Mouse (Mus musculus) urinary bladder, postnatal 14 days (tissue): ENCODE data around the gene Nck2.

Experiments used
- DNase-seq: peaks from one replicate; pipeline ENCODE4 v3.0.0; 2021; ENCODE audit warnings: low spot score

Gene Nck2

DNA sequence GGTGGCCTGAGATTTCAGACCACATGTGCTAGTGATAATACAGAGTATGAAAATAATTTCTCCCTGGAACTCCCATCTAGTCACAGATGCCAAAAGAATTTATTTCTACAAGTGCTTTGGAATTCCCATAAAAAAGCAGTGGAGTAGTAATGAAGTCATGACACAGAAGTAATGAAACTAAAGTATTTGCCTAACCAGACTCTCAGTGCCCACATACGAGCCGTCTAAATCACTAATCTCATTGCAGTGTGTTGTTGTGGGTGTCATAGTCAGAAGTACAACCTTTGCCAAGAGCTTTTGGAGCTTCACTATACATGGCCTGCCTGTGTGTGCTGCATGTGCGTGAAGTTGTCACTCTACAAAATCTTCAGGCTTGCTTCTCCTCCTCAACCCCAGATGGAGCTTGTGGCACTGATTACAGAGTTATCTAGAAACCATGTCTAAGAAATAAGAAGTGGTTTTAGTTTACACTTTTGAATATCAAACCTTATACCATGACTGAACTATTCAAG is 130.5 kb downstream of the Nck2 start:
- DNase-seq, result no peak

DNA sequence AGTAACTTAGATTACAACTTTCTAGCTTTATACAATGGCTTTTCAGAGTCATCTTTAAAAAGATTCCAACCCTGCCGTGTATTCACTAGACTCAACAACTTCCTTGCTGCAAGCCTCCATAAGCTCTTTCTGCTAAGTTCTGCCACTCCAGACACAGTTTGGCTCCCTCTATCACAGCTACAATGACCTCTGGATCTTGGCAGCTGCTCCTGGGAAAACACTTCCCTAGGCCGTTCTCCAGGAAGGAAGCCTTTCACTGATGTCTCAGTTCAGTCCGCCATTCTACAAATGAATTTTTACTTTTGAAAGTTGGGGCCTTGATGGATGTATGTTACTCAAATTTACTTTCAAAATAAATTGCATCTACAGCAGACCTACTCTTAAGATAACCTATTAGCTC is 133.0 kb downstream of the Nck2 start:
- DNase-seq, result no peak

GRCm38 (mm10) chr1:43583564-43583963 is 139.2 kb downstream of the Nck2 start:
- no peak for DNase-seq

DNA sequence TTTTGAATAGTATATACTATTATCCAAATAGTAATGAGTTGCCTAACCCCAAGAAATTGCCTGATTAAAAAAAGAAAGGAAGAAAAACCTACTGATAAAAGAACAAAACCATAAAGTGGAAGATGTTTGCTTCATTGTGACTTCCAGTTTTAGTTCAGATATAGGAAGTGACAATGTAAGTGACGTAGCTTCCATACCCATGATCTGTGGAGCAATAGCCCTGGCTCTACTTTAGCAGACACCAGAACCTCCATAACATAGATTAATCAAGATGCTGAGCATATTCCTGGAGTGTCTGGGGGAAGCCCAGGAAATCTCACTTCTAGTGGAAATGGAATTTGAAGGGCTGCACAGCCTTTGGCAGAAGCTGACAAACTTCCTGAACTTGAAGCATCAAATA is 144.6 kb downstream of the Nck2 start:
- DNase-seq, result no peak

DNA sequence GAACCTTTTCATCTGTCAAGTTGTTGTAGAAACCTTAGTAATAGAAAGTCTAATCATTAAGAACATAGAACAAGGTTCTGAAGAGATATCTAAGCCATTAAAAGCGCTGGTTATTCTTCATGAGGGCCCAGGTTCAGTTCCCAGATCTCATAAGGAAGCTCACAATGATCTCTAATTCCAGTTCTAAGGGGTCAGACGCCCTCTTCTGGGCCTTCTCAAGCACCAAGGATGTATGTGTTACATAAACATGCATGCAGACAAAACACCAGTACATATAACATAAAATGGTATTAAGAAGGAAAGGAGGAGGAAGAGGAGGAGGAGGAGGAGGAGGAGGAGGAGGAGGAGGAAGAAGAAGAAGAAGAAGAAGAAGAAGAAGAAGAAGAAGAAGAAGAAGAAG is 145.5 kb downstream of the Nck2 start:
- DNase-seq, result no peak

- no peak for DNase-seq
Observed at GRCm38 (mm10) chr1:43590727-43591126, 146.3 kb downstream of the Nck2 start.

DNA sequence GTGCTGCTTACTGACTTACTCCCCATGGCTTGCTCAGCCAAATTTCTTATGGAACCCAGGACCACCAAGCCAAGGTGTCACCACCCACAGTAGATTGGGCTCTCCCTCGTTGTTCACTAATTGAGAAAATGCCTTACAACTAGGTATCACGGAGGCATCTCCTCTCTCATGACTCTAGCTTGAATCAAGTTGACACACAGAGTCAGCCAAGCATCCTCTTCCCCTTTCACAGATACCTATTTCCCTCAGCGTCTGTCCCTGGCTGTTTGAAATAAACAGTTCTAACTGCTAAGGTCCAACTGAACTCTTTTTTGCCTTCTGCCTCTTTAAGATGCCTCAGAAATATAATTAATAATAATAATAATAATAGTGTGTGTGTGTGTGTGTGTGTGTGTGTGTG is 148.7 kb downstream of the Nck2 start:
- DNase-seq, result no peak

GRCm38 (mm10) chr1:43594738-43595137 is 150.4 kb downstream of the Nck2 start:
- DNase-seq, result no peak

- no peak for DNase-seq
Observed at GRCm38 (mm10) chr1:43597731-43598130, 153.4 kb downstream of the Nck2 start.

DNA sequence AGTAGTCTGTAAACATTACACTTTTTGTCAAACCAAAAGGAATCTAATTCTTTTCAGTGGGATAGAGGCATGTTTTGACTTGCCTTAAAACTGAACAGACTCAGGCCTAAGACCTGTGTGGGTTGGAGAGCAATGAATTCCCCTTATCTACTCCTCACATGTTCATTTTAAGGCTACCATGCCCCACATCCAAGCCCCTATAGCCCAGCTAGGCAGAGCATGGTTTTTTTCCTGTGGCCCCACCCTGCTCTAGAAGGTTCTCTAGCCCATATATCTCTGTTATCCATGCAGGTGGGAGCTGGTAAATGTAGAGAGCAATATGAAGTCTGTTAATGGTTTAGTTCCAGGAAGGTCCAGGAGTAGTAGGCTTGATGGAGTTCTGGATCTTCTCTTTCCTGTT is 155.1 kb downstream of the Nck2 start:
- no peak for DNase-seq

- no peak for DNase-seq
Observed at GRCm38 (mm10) chr1:43601054-43601453, 156.7 kb downstream of the Nck2 start.

GRCm38 (mm10) chr1:43615948-43616347 is 171.6 kb downstream of the Nck2 start:
- no peak for DNase-seq
